Mouse (Mus musculus): ENCODE measurements at regions not wholly inside any gene's neighbourhood (a gene's known extent, or its start where the extent isn't known, plus 50 kb on each side); places are given as distances from the start of the nearest gene placed in this dataset.
A peak's percentile ranks its signal among the peaks of the same experiment; 100 is the strongest.

- no peak for DNase-seq (ENCODE audit: low read depth, low spot score)
Observed at GRCm38 (mm10) chr7:119089931-119090330, 94.5 kb downstream of the Gpr139 start.

- DNase-seq (ENCODE audit: low read depth, low spot score): no peak
Observed at GRCm38 (mm10) chr7:119088537-119088936, 93.5 kb upstream of the Gprc5b start.

GRCm38 (mm10) chr7:119087723-119088419 lies 92.9 kb upstream of the Gprc5b start:
- no peak for DNase-seq (ENCODE audit: low read depth, low spot score)

- DNase-seq (ENCODE audit: low read depth, low spot score): no peak
Observed at GRCm38 (mm10) chr7:119085696-119086451, 90.9 kb upstream of the Gprc5b start.

- DNase-seq (ENCODE audit: low read depth, low spot score): peak; percentile 13
Observed at GRCm38 (mm10) chr7:119076712-119077619, 82.0 kb upstream of the Gprc5b start.

- no peak for DNase-seq (ENCODE audit: low read depth, low spot score)
Observed at GRCm38 (mm10) chr7:119066026-119066425, 71.0 kb upstream of the Gprc5b start.
